Mouse (Mus musculus) limb, embryonic 10.5 days (tissue): Measurements from ENCODE around the gene Ppy. TPM values are rescaled to one million over a fixed set of nuclear protein-coding genes. Genes with fewer than 3 reads are reported as not detected.
A peak's percentile ranks its signal among the peaks of the same experiment; 100 is the strongest.

Source experiments
- DNase-seq: peaks from one replicate; pipeline ENCODE4 v3.0.0-alpha.2; 2017; ENCODE audit warnings: low spot score
- H3K27ac ChIP-seq: fragments of 300-500 bp; sonication (generic); 2 replicates; pipeline ENCODE4 v1.5.1; 2016; ENCODE audit warnings: mild to moderate bottlenecking
- H3K27me3 ChIP-seq: fragments of 300-500 bp; sonication (generic); 2 replicates; pipeline ENCODE4 v1.6.1; 2016; ENCODE audit warnings: low read depth, mild to moderate bottlenecking; ENCODE audit not compliant: poor library complexity, severe bottlenecking
- H3K36me3 ChIP-seq: fragments of 300-500 bp; sonication (generic); 2 replicates; pipeline ENCODE4 v1.6.1; 2016; ENCODE audit warnings: mild to moderate bottlenecking, moderate library complexity
- H3K4me1 ChIP-seq: fragments of 300-500 bp; sonication (generic); 2 replicates; pipeline ENCODE4 v1.6.1; 2016
- H3K4me3 ChIP-seq: fragments of 300-500 bp; sonication (generic); 2 replicates; pipeline ENCODE4 v1.5.1; 2016; ENCODE audit warnings: mild to moderate bottlenecking, moderate library complexity
- H3K9me3 ChIP-seq: fragments of 300-500 bp; sonication (generic); replicated peaks from 2 replicates; pipeline ENCODE4 v1.6.1; 2016; ENCODE audit warnings: mild to moderate bottlenecking
- WGBS: fragments of 180-500 bp; shearing (Covaris S2); methylation state at CpG from one replicate; pipeline ENCODE4 v1.1.7; 2016; 5-methylcytosine and 5-hydroxymethylcytosine counted together
- polyA plus RNA-seq: library from polyadenylated mRNA; unstranded; fragments of >200 nt; fragmentation: Nextera tagmentation; extraction: Ambion mirVana; gene quantifications from 2 replicates; pipeline ENCODE4 v1.2.1, GENCODE M21; 2016

Ppy gene
- polyA plus RNA-seq, 1 experiment from 2014 or later: not detected

- Histone ChIP-seq H3K27me3 (peaks cover 11% of the 10 kb centered on the region), H3K27ac (no peak overlapping the region), H3K9me3 (no peaks in the 10 kb centered on the region), H3K36me3 (no peaks in the 10 kb centered on the region), H3K4me3 (no peak overlapping the region), H3K4me1 (no peaks in the 10 kb centered on the region)
- 72% methylated on average over 8 of the region's 8 CpGs for WGBS
- no peak for DNase-seq
Observed at GRCm38 (mm10) chr11:102116241-102116640, 15.1 kb upstream of the Ppy start.

- peaks cover 56% of the 10 kb centered on the region for H3K27me3 ChIP-seq
- H3K4me3 ChIP-seq: no peak overlapping the region
- H3K9me3 ChIP-seq: no peaks in the 10 kb centered on the region
- DNase-seq: no peak
- WGBS: 87% methylated on average over 5 of the region's 5 CpGs
- peaks cover 11% of the 10 kb centered on the region for H3K4me1 ChIP-seq
- H3K36me3 ChIP-seq: no peaks in the 10 kb centered on the region
- H3K27ac ChIP-seq: no peak overlapping the region
Observed at GRCm38 (mm10) chr11:102111576-102111975, 10.5 kb upstream of the Ppy start.

GRCm38 (mm10) chr11:102107732-102108131 lies 6.6 kb upstream of the Ppy start, which contains the start of gene Pyy:
Gene Pyy, minus strand, starts transcription at chr11:102107832.
- Histone ChIP-seq H3K9me3 (no peaks in the 10 kb centered on the region), H3K36me3 (no peaks in the 10 kb centered on the region), H3K27ac (no peak within 1 kb of the TSS), H3K4me1 (peaks cover 12% of the 10 kb centered on the region), H3K4me3 (peak within 1 kb of the TSS; percentile 20; the same call in 1 of the 2 replicates), H3K27me3 (peaks cover 83% of the 10 kb centered on the region)
- DNase-seq: no peak
- WGBS: 18% methylated on average over 9 of the region's 9 CpGs

DNA sequence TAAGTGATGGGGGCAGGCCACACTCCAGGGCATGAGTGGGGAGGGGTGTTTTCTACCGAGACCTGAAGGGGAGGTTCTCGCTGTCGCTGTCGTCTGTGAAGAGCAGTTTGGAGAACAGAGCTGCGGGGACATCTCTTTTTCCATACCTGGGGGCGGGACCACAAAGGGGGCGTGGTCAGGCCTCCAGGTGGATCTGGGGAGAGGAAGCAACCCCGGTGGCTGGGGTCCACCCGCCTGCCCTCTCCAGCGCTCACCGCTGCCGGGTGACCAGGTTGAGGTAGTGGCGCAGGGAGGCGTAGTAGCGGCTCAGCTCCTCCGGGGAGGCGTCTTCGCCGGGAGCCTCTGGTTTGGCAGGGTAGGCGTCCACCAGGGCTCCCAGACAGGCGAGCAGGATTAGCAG lies 5.8 kb upstream of the Ppy start:
- H3K9me3 ChIP-seq: no peaks in the 10 kb centered on the region
- H3K4me3 ChIP-seq: peak overlapping the region; percentile 20; the same call in 1 of the 2 replicates
- DNase-seq: no peak
- peaks cover 86% of the 10 kb centered on the region for H3K27me3 ChIP-seq
- no peak overlapping the region for H3K27ac ChIP-seq
- 1% methylated on average over 21 of the region's 21 CpGs for WGBS
- peaks cover 20% of the 10 kb centered on the region for H3K4me1 ChIP-seq
- H3K36me3 ChIP-seq: no peaks in the 10 kb centered on the region

DNA sequence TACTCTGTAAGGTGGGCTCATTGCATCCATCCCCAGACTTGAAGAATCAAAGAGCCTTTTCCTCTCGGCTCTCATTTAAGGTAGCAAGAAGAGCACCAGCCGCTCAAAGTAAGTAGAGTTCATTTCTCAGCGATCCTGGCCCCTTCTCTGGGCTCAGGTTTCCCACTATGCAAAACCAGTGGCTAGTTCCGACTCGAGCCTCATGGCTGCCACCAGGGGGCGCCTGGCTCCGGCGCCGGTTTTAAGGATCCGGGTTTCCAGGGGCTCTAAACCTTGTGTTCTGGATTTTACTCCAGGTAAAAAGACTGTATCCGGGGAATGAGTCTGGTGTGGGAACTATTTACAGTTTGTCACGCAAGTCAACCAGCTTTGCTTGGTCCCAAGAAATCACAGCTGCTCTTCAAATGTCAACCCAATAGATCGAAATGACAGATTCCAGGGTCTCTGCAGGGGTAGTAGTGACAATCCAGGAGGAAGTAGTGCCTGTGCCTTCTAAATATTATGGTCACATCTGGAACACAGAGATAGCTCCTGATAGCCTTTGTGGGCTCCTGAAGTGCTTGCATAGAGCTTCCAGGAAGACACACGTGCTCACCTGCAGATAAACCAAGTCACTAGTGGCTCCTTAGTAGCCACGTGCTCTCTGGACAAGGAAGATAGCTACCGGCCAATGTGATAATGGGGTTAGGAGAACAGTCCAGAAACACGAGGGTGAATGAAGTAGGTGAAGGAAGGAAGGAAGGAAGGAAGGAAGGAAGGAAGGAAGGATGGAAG lies 1.6 kb upstream of the Ppy start:
- Histone ChIP-seq H3K4me1 (peaks cover 19% of the 10 kb centered on the region), H3K36me3 (no peaks in the 10 kb centered on the region), H3K27ac (no peak overlapping the region), H3K27me3 (peaks cover 93% of the 10 kb centered on the region), H3K4me3 (0 out of 2 replicates have a peak overlapping the region, but pooled peaks have one; percentile 9), H3K9me3 (no peaks in the 10 kb centered on the region)
- DNase-seq: peak; percentile 90
- WGBS: 20% methylated on average over 17 of the region's 17 CpGs

GRCm38 (mm10) chr11:102096887-102097391 lies 4.2 kb downstream of the Ppy start:
- Histone ChIP-seq H3K4me3 (peak overlapping the region; percentile 40), H3K27me3 (peaks cover 49% of the 10 kb centered on the region), H3K4me1 (peaks cover 22% of the 10 kb centered on the region), H3K36me3 (no peaks in the 10 kb centered on the region), H3K9me3 (no peaks in the 10 kb centered on the region), H3K27ac (peak overlapping the region; percentile 71)
- DNase-seq: peak; percentile 97
- WGBS: 6% methylated on average over 18 of the region's 18 CpGs

GRCm38 (mm10) chr11:102096446-102096845 lies 4.7 kb downstream of the Ppy start:
- Histone ChIP-seq H3K9me3 (no peaks in the 10 kb centered on the region), H3K36me3 (no peaks in the 10 kb centered on the region), H3K27me3 (peaks cover 44% of the 10 kb centered on the region), H3K4me3 (peak overlapping the region; percentile 40), H3K4me1 (peaks cover 21% of the 10 kb centered on the region), H3K27ac (peak overlapping the region; percentile 71)
- no peak for DNase-seq
- WGBS: 78% methylated on average over 5 of the region's 5 CpGs

GRCm38 (mm10) chr11:102095676-102096075 lies 5.4 kb downstream of the Ppy start:
- no peak for DNase-seq
- WGBS: 78% methylated on average over 3 of the region's 3 CpGs
- H3K27me3 ChIP-seq: peaks cover 37% of the 10 kb centered on the region
- H3K36me3 ChIP-seq: no peaks in the 10 kb centered on the region
- H3K9me3 ChIP-seq: no peaks in the 10 kb centered on the region
- peaks cover 21% of the 10 kb centered on the region for H3K4me1 ChIP-seq
- H3K4me3 ChIP-seq: no peak overlapping the region
- peak overlapping the region; percentile 71; the same call in 1 of the 2 replicates for H3K27ac ChIP-seq

- Histone ChIP-seq H3K9me3 (no peaks in the 10 kb centered on the region), H3K27ac (peak overlapping the region; percentile 89), H3K27me3 (no peaks in the 10 kb centered on the region), H3K36me3 (peaks cover 8% of the 10 kb centered on the region), H3K4me3 (peak overlapping the region; percentile 82), H3K4me1 (peaks cover 55% of the 10 kb centered on the region)
- WGBS: under 1% methylated on average over 20 of the region's 20 CpGs
- DNase-seq: peak; percentile 83
Observed at GRCm38 (mm10) chr11:102089088-102089808, 11.9 kb downstream of the Ppy start.

- H3K27me3 ChIP-seq: no peaks in the 10 kb centered on the region
- H3K27ac ChIP-seq: peak within 1 kb of the TSS; percentile 89
- no peaks in the 10 kb centered on the region for H3K9me3 ChIP-seq
- peaks cover 14% of the 10 kb centered on the region for H3K36me3 ChIP-seq
- peak within 1 kb of the TSS; percentile 82 for H3K4me3 ChIP-seq
- peaks cover 59% of the 10 kb centered on the region for H3K4me1 ChIP-seq
- under 1% methylated on average over 49 of the region's 49 CpGs for WGBS
- DNase-seq: peak; percentile 84
Observed at GRCm38 (mm10) chr11:102087931-102088898, 12.9 kb downstream of the Ppy start, which contains the start of gene Mpp2. Gene Mpp2, minus strand, starts transcription at chr11:102088515.

GRCm38 (mm10) chr11:102087081-102087751 lies 13.9 kb downstream of the Ppy start:
- DNase-seq: peak; percentile 97
- under 1% methylated on average over 39 of the region's 39 CpGs for WGBS
- Histone ChIP-seq H3K27me3 (peaks cover under 1% of the 10 kb centered on the region; the same call in 1 of the 2 replicates), H3K27ac (peak overlapping the region; percentile 89), H3K4me1 (peaks cover 65% of the 10 kb centered on the region), H3K36me3 (peaks cover 14% of the 10 kb centered on the region), H3K4me3 (peak overlapping the region; percentile 82), H3K9me3 (no peaks in the 10 kb centered on the region)
